Mouse (Mus musculus) heart, postnatal 0 days (tissue): Measurements from ENCODE around the gene Psmg1. TPM values are rescaled to one million over a fixed set of nuclear protein-coding genes. Genes with fewer than 3 reads are reported as not detected.
A peak's percentile ranks its signal among the peaks of the same experiment; 100 is the strongest.
"Not testable (repeated sequence)": the region's sequence is repeated elsewhere in the genome, so short reads cannot be mapped to it uniquely, and the experiment has no call there.

ENCODE experiments used
- ATAC-seq: fragments of 200-750 bp; cut with Nextera tagmentation; 2 replicates; pipeline ENCODE4 v1.8.0; 2017; ENCODE audit warnings: low read depth, moderate number of reproducible peaks, moderate library complexity; ENCODE audit not compliant: insufficient read depth
- DNase-seq: peaks from one replicate; pipeline ENCODE4 v3.0.0-alpha.2; 2016; ENCODE audit warnings: low spot score
- H3K27ac ChIP-seq: fragments of 300-500 bp; sonication (generic); 2 replicates; pipeline ENCODE4 v1.5.1; 2014; ENCODE audit warnings: low read depth, mild to moderate bottlenecking
- H3K27me3 ChIP-seq: fragments of 300-500 bp; sonication (generic); 2 replicates; pipeline ENCODE4 v1.6.1; 2014; ENCODE audit warnings: low read length, mixed read lengths; ENCODE audit not compliant: control insufficient read depth, insufficient read depth
- H3K36me3 ChIP-seq: fragments of 300-500 bp; sonication (generic); replicated peaks from 2 replicates; pipeline ENCODE4 v1.6.1; 2014; ENCODE audit warnings: low read length, mixed read lengths; ENCODE audit not compliant: control insufficient read depth, insufficient read depth
- H3K4me1 ChIP-seq: fragments of 300-500 bp; sonication (generic); 2 replicates; pipeline ENCODE4 v1.6.1; 2014; ENCODE audit warnings: antibody characterized with exemption; ENCODE audit not compliant: control insufficient read depth, insufficient read depth
- H3K4me2 ChIP-seq: fragments of 300-500 bp; sonication (generic); 2 replicates; pipeline ENCODE4 v1.6.1; 2014; ENCODE audit warnings: low read depth, mild to moderate bottlenecking, low read length, moderate library complexity
- H3K4me3 ChIP-seq: fragments of 300-500 bp; sonication (generic); 2 replicates; pipeline ENCODE4 v1.5.1; 2014; ENCODE audit warnings: low read depth, low read length
- H3K9ac ChIP-seq: fragments of 300-500 bp; sonication (generic); replicated peaks from 2 replicates; pipeline ENCODE4 v1.6.1; 2014; ENCODE audit warnings: low read depth, low read length, mixed read lengths
- H3K9me3 ChIP-seq: fragments of 300-500 bp; sonication (generic); replicated peaks from 2 replicates; pipeline ENCODE4 v1.6.1; 2016; ENCODE audit warnings: low read length; ENCODE audit not compliant: control insufficient read depth
- CTCF ChIP-seq: IDR thresholded peaks from 2 replicates; pipeline ENCODE4 v1.5.1; 2016; ENCODE audit warnings: antibody characterized with exemption, control low read depth, low read depth
- EP300 ChIP-seq: IDR thresholded peaks from 2 replicates; pipeline ENCODE4 v1.6.1; 2016; ENCODE audit warnings: antibody characterized with exemption, low read depth
- WGBS: fragments of 180-500 bp; shearing (Covaris S2); extraction: QIAGEN DNeasy Blood & Tissue Kit; methylation state at CpG from one replicate; pipeline ENCODE4 v1.1.7; 2014; 5-methylcytosine and 5-hydroxymethylcytosine counted together
- polyA plus RNA-seq: library from polyadenylated mRNA; unstranded; fragments of >200 nt; fragmentation: Nextera tagmentation; extraction: Ambion mirVana; gene quantifications from 2 replicates; pipeline ENCODE4 v1.2.1, GENCODE M21; 2015
- total RNA-seq: library from RNA; depleted of rRNA; stranded (reverse); fragments of >200 nt; gene quantifications from 2 replicates; pipeline ENCODE4 v1.2.3, GENCODE M21; 2014; ENCODE audit warnings: low replicate concordance

The Psmg1 gene
- total and polyA plus RNA-seq, 2 experiments from 2014 or later = 27.4 to 53.5 TPM

GRCm38 (mm10) chr16:96026256-96026655 is 35.5 kb upstream of the Psmg1 start:
- no peak for DNase-seq
- no peak for ATAC-seq
- H3K9me3 ChIP-seq = no peaks in the 10 kb centered on the region
- H3K27me3 ChIP-seq = no peaks in the 10 kb centered on the region
- no peak overlapping the region for H3K9ac ChIP-seq
- H3K36me3 ChIP-seq = peaks cover 93% of the 10 kb centered on the region
- no peak overlapping the region for H3K4me3 ChIP-seq
- no peak for TF ChIP-seq EP300
- no peak for TF ChIP-seq CTCF
- H3K4me2 ChIP-seq = no peak overlapping the region
- H3K4me1 ChIP-seq = no peaks in the 10 kb centered on the region
- 78% methylated on average over 5 of the region's 5 CpGs for WGBS
- H3K27ac ChIP-seq = no peak overlapping the region

- no peaks in the 10 kb centered on the region for H3K27me3 ChIP-seq
- peaks cover 93% of the 10 kb centered on the region for H3K36me3 ChIP-seq
- DNase-seq (no peak), ATAC-seq (no peak)
- 72% methylated on average over 3 of the region's 3 CpGs for WGBS
- no peak for TF ChIP-seq EP300
- TF ChIP-seq CTCF = 0 out of 2 replicates have a peak, but pooled peaks have one; percentile 9
- no peak overlapping the region for H3K4me3 ChIP-seq
- H3K9ac ChIP-seq = no peak overlapping the region
- no peak overlapping the region for H3K27ac ChIP-seq
- no peaks in the 10 kb centered on the region for H3K4me1 ChIP-seq
- no peaks in the 10 kb centered on the region for H3K9me3 ChIP-seq
- no peak overlapping the region for H3K4me2 ChIP-seq
These were observed 34.5 kb upstream of the Psmg1 start for GRCm38 (mm10) chr16:96025244-96025643.

GRCm38 (mm10) chr16:96021045-96021444 is 30.3 kb upstream of the Psmg1 start:
- TF ChIP-seq EP300 (no peak), CTCF (no peak)
- Histone ChIP-seq H3K27me3 (no peaks in the 10 kb centered on the region), H3K36me3 (peaks cover 91% of the 10 kb centered on the region), H3K4me3 (no peak overlapping the region), H3K27ac (no peak overlapping the region), H3K4me1 (no peaks in the 10 kb centered on the region), H3K9ac (no peak overlapping the region), H3K4me2 (no peak overlapping the region), H3K9me3 (no peaks in the 10 kb centered on the region)
- WGBS = 77% methylated on average over 10 of the region's 10 CpGs
- no peak for DNase-seq
- no peak for ATAC-seq

- not testable (repeated sequence) for H3K4me1 ChIP-seq, H3K9ac ChIP-seq, H3K27ac ChIP-seq, H3K4me3 ChIP-seq, H3K4me2 ChIP-seq, H3K9me3 ChIP-seq, ATAC-seq, H3K27me3 ChIP-seq, DNase-seq
- WGBS = no CpG with 5 or more reads among the region's 10 CpGs
- peaks cover 32% of the 10 kb centered on the region for H3K36me3 ChIP-seq
These were observed 18.4 kb upstream of the Psmg1 start for GRCm38 (mm10) chr16:96009124-96009523.

- H3K36me3 ChIP-seq = peaks cover 45% of the 10 kb centered on the region
- no CpG with 5 or more reads among the region's 10 CpGs for WGBS
- DNase-seq, H3K4me1 ChIP-seq, H3K4me2 ChIP-seq, H3K9me3 ChIP-seq, ATAC-seq, H3K27ac ChIP-seq, H3K27me3 ChIP-seq, H3K9ac ChIP-seq, H3K4me3 ChIP-seq: not testable (repeated sequence)
These were observed 13.5 kb upstream of the Psmg1 start for GRCm38 (mm10) chr16:96004278-96004677.

- H3K4me2 ChIP-seq = no peak overlapping the region
- no peaks in the 10 kb centered on the region for H3K9me3 ChIP-seq
- H3K27ac ChIP-seq = peak overlapping the region; percentile 43; the same call in 1 of the 2 replicates
- no peaks in the 10 kb centered on the region for H3K27me3 ChIP-seq
- no peak overlapping the region for H3K4me3 ChIP-seq
- peaks cover 52% of the 10 kb centered on the region for H3K36me3 ChIP-seq
- ATAC-seq = peak; percentile 91
- 54% methylated on average over 5 of the region's 5 CpGs for WGBS
- no peaks in the 10 kb centered on the region for H3K4me1 ChIP-seq
- no peak overlapping the region for H3K9ac ChIP-seq
- TF ChIP-seq CTCF (peak; percentile 5; the same call in 1 of the 2 replicates), EP300 (no peak)
- peak; percentile 73 for DNase-seq
These were observed 8.5 kb upstream of the Psmg1 start for GRCm38 (mm10) chr16:95999291-95999690.
